Mouse (Mus musculus) left cerebral cortex, adult 18-20 months (tissue): ENCODE measurements at regions not wholly inside any gene's neighbourhood (a gene's known extent, or its start where the extent isn't known, plus 50 kb on each side); places are given as distances from the start of the nearest gene placed in this dataset.

Source experiments
- DNase-seq, 2 experiments: peaks; one replicate each; pipeline ENCODE4 v3.0.0; 2021 to 2022; ENCODE audit warnings: low spot score in 2 of 2, mixed read lengths in 1 of 2

- DNase-seq: no peak
Measured at GRCm38 (mm10) chr6:51178061-51178791, 254.2 kb upstream of the Nfe2l3 start.

- DNase-seq: no peak
Measured at GRCm38 (mm10) chr6:51178799-51179398, 253.6 kb upstream of the Nfe2l3 start.

GRCm38 (mm10) chr6:51179741-51180537 lies 252.5 kb upstream of the Nfe2l3 start:
- no peak for DNase-seq

- no peak for DNase-seq
Measured at GRCm38 (mm10) chr6:51180881-51181875, 251.3 kb upstream of the Nfe2l3 start.

- no peak for DNase-seq
Measured at GRCm38 (mm10) chr6:51181905-51182304, 250.6 kb upstream of the Nfe2l3 start.

GRCm38 (mm10) chr6:51182771-51183284 lies 249.6 kb upstream of the Nfe2l3 start:
- DNase-seq: no peak

GRCm38 (mm10) chr6:51183576-51184420 lies 248.7 kb upstream of the Nfe2l3 start:
- no peak for DNase-seq

- DNase-seq: no peak
Measured at GRCm38 (mm10) chr6:51184500-51184899, 248.0 kb upstream of the Nfe2l3 start.

- no peak for DNase-seq
Measured at GRCm38 (mm10) chr6:51185201-51185600, 247.3 kb upstream of the Nfe2l3 start.

GRCm38 (mm10) chr6:51189173-51189572 lies 243.3 kb upstream of the Nfe2l3 start:
- no peak for DNase-seq

- no peak for DNase-seq
Measured at GRCm38 (mm10) chr6:51192826-51193225, 239.6 kb upstream of the Nfe2l3 start.

GRCm38 (mm10) chr6:51193356-51193755 lies 239.1 kb upstream of the Nfe2l3 start:
- no peak for DNase-seq

- DNase-seq: no peak
Measured at GRCm38 (mm10) chr6:51196391-51196790, 236.1 kb upstream of the Nfe2l3 start.

GRCm38 (mm10) chr6:51197000-51197774 lies 235.3 kb upstream of the Nfe2l3 start:
- DNase-seq: no peak

GRCm38 (mm10) chr6:51200207-51200606 lies 232.3 kb upstream of the Nfe2l3 start:
- no peak for DNase-seq

- DNase-seq: no peak
Measured at GRCm38 (mm10) chr6:51200837-51201236, 231.6 kb upstream of the Nfe2l3 start.

- DNase-seq: no peak
Measured at GRCm38 (mm10) chr6:51204306-51204705, 228.2 kb upstream of the Nfe2l3 start.

GRCm38 (mm10) chr6:51205411-51205810 lies 227.1 kb upstream of the Nfe2l3 start:
- DNase-seq: no peak
